Mouse (Mus musculus): Measurements from ENCODE around the gene Nfkb1. TPM values are rescaled to one million over a fixed set of nuclear protein-coding genes. Genes with fewer than 3 reads are reported as not detected.
A peak's percentile ranks its signal among the peaks of the same experiment; 100 is the strongest.

The Nfkb1 gene
- polyA plus RNA-seq, 2 experiments, result 26.9 to 55.4 TPM

- DNase-seq (ENCODE audit: low spot score), result no peak
- no peak for TF ChIP-seq POLR2A (IDR thresholded peaks at IDR 0.05; ENCODE audit: borderline replicate concordance, extremely low read depth, insufficient read depth, insufficient read length)
- H3K27ac ChIP-seq (replicated peaks; ENCODE audit: low read depth, low read length), result no peak overlapping the region
- 71% methylated on average over 6 of the region's 6 CpGs for WGBS
- no peak overlapping the region for H3K4me3 ChIP-seq (replicated peaks; ENCODE audit: low read length)
- H3K9me3 ChIP-seq (ENCODE audit: control insufficient read depth, low read length), result no peaks in the 10 kb centered on the region
- H3K36me3 ChIP-seq (ENCODE audit: control insufficient read depth, insufficient read depth, low read length), result no peaks in the 10 kb centered on the region
- no peak overlapping the region for H3K4me2 ChIP-seq (replicated peaks; ENCODE audit: low read depth, low read length, severe bottlenecking)
- H3K27me3 ChIP-seq (ENCODE audit: control insufficient read depth, insufficient read depth, low read length), result no peaks in the 10 kb centered on the region
- no peak for ATAC-seq (ENCODE audit: low FRiP score, low read depth)
- no peaks in the 10 kb centered on the region for H3K4me1 ChIP-seq (ENCODE audit: control insufficient read depth, insufficient read depth, low read length)
- H3K9ac ChIP-seq (ENCODE audit: low read depth, low read length, severe bottlenecking), result no peak overlapping the region
These were observed 27.2 kb upstream of the Nfkb1 start for GRCm38 (mm10) chr3:135718323-135719178.

- TF ChIP-seq POLR2A (IDR thresholded peaks at IDR 0.05; ENCODE audit: borderline replicate concordance, extremely low read depth, insufficient read depth, insufficient read length), result no peak
- Histone ChIP-seq H3K27me3 (ENCODE audit: control insufficient read depth, insufficient read depth, low read length) (no peaks in the 10 kb centered on the region), H3K36me3 (ENCODE audit: control insufficient read depth, insufficient read depth, low read length) (no peaks in the 10 kb centered on the region), H3K4me1 (ENCODE audit: control insufficient read depth, insufficient read depth, low read length) (no peaks in the 10 kb centered on the region), H3K27ac (replicated peaks; ENCODE audit: low read depth, low read length) (no peak overlapping the region), H3K9ac (ENCODE audit: low read depth, low read length, severe bottlenecking) (no peak overlapping the region), H3K4me3 (replicated peaks; ENCODE audit: low read length) (no peak overlapping the region), H3K4me2 (replicated peaks; ENCODE audit: low read depth, low read length, severe bottlenecking) (no peak overlapping the region), H3K9me3 (ENCODE audit: control insufficient read depth, low read length) (no peaks in the 10 kb centered on the region)
- DNase-seq (ENCODE audit: low spot score), result peak; percentile 76
- WGBS, result 30% methylated on average over 4 of the region's 4 CpGs
- no peak for ATAC-seq (ENCODE audit: low FRiP score, low read depth)
These were observed 21.9 kb upstream of the Nfkb1 start for GRCm38 (mm10) chr3:135713016-135713950.

- Histone ChIP-seq H3K4me1 (ENCODE audit: control insufficient read depth, insufficient read depth, low read length) (no peaks in the 10 kb centered on the region), H3K27ac (replicated peaks; ENCODE audit: low read depth, low read length) (no peak overlapping the region), H3K4me2 (replicated peaks; ENCODE audit: low read depth, low read length, severe bottlenecking) (no peak overlapping the region), H3K9me3 (ENCODE audit: control insufficient read depth, low read length) (no peaks in the 10 kb centered on the region), H3K9ac (ENCODE audit: low read depth, low read length, severe bottlenecking) (no peak overlapping the region), H3K27me3 (ENCODE audit: control insufficient read depth, insufficient read depth, low read length) (no peaks in the 10 kb centered on the region), H3K4me3 (replicated peaks; ENCODE audit: low read length) (no peak overlapping the region), H3K36me3 (ENCODE audit: control insufficient read depth, insufficient read depth, low read length) (no peaks in the 10 kb centered on the region)
- ATAC-seq (ENCODE audit: low FRiP score, low read depth) (no peak), DNase-seq (ENCODE audit: low spot score) (no peak)
- 84% methylated on average over 4 of the region's 4 CpGs for WGBS
- TF ChIP-seq POLR2A (IDR thresholded peaks at IDR 0.05; ENCODE audit: borderline replicate concordance, extremely low read depth, insufficient read depth, insufficient read length), result no peak
These were observed 20.3 kb upstream of the Nfkb1 start for GRCm38 (mm10) chr3:135711613-135712012.

GRCm38 (mm10) chr3:135711040-135711570, 19.8 kb upstream of the Nfkb1 start:
- Histone ChIP-seq H3K27ac (replicated peaks; ENCODE audit: low read depth, low read length) (no peak overlapping the region), H3K36me3 (ENCODE audit: control insufficient read depth, insufficient read depth, low read length) (no peaks in the 10 kb centered on the region), H3K9ac (ENCODE audit: low read depth, low read length, severe bottlenecking) (no peak overlapping the region), H3K4me2 (replicated peaks; ENCODE audit: low read depth, low read length, severe bottlenecking) (no peak overlapping the region), H3K9me3 (ENCODE audit: control insufficient read depth, low read length) (no peaks in the 10 kb centered on the region), H3K27me3 (ENCODE audit: control insufficient read depth, insufficient read depth, low read length) (no peaks in the 10 kb centered on the region), H3K4me1 (ENCODE audit: control insufficient read depth, insufficient read depth, low read length) (no peaks in the 10 kb centered on the region), H3K4me3 (replicated peaks; ENCODE audit: low read length) (no peak overlapping the region)
- ATAC-seq (ENCODE audit: low FRiP score, low read depth), result no peak
- no peak for DNase-seq (ENCODE audit: low spot score)
- no peak for TF ChIP-seq POLR2A (IDR thresholded peaks at IDR 0.05; ENCODE audit: borderline replicate concordance, extremely low read depth, insufficient read depth, insufficient read length)
- 93% methylated on average over 9 of the region's 9 CpGs for WGBS

GRCm38 (mm10) chr3:135703307-135703706, 12.0 kb upstream of the Nfkb1 start:
- H3K27me3 ChIP-seq (ENCODE audit: control insufficient read depth, insufficient read depth, low read length), result no peaks in the 10 kb centered on the region
- H3K4me1 ChIP-seq (ENCODE audit: control insufficient read depth, insufficient read depth, low read length), result peaks cover 11% of the 10 kb centered on the region
- no peak overlapping the region for H3K4me3 ChIP-seq (replicated peaks; ENCODE audit: low read length)
- DNase-seq (ENCODE audit: low spot score), result peak; percentile 53
- H3K36me3 ChIP-seq (ENCODE audit: control insufficient read depth, insufficient read depth, low read length), result no peaks in the 10 kb centered on the region
- no peak for ATAC-seq (ENCODE audit: low FRiP score, low read depth)
- no peak overlapping the region for H3K9ac ChIP-seq (ENCODE audit: low read depth, low read length, severe bottlenecking)
- H3K27ac ChIP-seq (replicated peaks; ENCODE audit: low read depth, low read length), result no peak overlapping the region
- TF ChIP-seq POLR2A (IDR thresholded peaks at IDR 0.05; ENCODE audit: borderline replicate concordance, extremely low read depth, insufficient read depth, insufficient read length), result no peak
- WGBS, result 41% methylated on average over 2 of the region's 2 CpGs
- H3K4me2 ChIP-seq (replicated peaks; ENCODE audit: low read depth, low read length, severe bottlenecking), result no peak overlapping the region
- H3K9me3 ChIP-seq (ENCODE audit: control insufficient read depth, low read length), result no peaks in the 10 kb centered on the region
